Mouse (Mus musculus) cerebellum, adult 8-10 months (tissue): Measurements from ENCODE around the gene Arid3a.
A peak's percentile ranks its signal among the peaks of the same experiment; 100 is the strongest.

Experiments
- DNase-seq: peaks from one replicate; pipeline ENCODE4 v3.0.0; 2022

Gene Arid3a

DNA sequence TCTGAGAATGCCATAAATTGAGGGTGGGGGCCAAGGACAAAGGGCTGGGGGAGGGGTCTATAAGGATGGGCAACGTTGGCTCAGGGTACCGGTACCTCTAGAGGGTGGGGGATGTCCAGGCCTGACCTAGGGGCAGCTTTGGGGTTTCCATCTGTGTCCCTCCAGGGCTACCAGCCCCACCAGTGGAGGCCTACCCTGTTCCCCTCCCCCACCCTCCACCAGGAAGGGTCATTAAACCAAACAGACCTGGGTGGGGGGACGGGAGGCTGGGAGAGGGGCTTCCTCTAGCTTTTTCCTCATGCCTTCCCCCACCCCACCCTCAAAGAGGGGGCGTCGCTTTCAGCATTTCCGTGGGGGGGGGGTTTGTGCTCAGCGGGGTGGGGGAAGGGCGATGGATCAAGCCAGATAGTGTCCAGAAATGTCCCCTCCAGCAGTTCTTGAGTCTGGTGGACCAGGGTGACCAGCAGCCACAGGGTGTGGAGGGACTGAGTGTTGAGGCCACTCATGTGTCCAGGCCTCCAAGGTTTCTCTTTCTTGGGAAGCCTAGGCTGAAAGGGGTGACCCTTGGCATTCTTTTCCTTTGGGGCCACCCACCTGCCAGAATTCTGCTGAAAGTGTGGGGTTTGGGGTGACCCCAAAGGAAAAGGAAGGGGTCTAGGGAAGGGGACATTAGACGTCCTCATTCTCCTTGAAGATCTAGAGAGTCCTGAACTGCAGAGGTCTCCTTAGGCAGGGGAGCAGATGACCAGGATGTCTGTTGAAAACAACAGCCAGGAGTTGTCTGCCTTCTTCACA lies 2.3 kb downstream of the Arid3a start:
- no peak for DNase-seq

DNA sequence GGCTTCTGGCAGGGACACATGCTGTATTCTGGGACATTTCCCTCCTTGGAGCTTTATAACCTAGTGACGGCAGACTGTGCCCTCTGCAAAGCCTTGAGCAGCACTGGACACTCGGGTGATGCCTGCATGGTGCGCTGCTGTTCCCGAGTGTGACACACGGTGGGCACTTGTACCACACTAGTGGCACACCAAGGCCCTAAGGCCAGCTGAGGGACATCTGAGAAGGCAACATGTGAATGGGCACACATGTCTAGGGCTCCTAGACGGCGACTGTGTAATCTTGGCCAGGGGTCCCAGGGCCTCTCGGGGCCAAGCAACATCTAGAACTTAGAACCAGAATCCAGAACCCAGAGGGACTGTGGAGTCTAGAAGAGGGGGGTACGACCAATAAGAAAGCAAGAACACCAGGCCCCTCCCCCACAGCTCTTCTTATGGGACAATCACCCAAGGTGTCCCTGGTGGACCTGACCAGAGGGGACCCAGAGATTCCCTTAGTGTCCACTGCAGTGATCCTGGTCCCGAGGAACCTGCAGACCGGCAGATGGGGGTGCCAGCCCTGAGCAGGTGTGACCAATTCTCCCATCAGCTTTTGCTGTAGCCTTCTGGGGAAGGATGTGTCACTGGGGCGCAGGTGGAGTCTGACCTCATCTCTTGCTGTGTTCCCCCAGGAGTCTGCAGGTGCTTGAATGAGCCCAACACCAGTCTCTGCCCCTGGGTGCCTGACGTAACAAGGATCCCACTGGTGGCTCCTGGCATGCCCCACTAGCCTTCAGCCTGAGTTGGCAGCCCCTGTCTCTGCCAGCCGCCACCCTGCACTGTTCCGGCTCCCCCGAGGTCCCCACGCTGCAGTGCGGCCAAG lies 3.4 kb downstream of the Arid3a start:
- DNase-seq: no peak

DNA sequence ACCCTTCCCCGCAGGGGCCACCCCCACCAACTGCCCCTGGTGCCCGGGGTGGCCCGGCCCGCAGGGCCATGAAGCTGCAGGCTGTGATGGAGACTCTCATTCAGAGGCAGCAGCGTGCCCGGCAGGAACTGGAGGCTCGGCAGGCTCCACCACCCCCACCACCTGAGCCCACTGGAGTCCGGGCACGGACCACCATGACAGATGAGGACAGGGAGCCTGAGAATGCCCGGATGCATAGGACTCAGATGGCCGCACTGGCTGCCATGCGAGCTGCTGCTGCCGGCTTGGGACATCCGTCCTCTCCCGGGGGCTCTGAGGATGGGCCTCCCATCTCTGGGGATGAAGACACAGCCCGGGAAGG lies 4.0 kb downstream of the Arid3a start:
- no peak for DNase-seq

DNA sequence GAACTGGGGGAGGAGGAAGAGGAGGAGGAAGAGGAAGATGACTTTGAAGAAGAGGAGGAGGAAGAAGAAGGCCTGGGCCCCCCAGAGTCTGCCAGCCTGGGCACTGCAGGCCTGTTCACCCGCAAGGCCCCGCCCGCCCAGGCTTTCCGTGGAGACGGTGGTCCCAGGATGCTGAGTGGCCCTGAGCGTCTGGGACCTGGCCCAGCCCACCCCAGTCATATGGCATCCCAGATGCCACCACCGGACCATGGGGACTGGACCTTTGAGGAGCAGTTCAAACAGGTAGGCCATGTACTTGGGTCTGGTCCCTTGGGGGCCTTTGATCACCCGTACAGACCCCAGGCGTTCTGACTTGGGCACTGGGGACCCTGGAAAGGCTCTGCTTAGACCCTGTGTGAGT lies 5.0 kb downstream of the Arid3a start:
- no peak for DNase-seq

DNA sequence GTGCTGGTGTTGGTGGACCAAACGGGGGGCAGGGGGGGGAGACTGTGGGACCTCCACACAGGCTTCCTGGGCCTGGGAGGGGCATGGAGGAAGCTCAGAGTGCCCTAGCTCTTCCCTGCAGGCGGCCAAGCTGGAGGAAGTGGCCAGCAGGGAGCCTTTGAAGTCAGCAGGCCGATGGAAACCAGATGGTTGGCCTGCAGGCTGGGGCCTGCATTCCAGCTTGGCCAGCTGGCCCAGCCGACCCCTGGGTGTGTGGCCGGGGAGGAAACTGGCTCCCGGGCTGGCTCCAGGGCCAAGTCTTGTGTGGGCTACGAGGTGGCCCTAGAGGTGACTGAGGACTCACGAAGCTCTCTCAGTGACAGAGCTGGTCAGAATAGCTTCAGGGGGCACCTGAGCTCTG lies 5.9 kb downstream of the Arid3a start:
- no peak for DNase-seq

DNA sequence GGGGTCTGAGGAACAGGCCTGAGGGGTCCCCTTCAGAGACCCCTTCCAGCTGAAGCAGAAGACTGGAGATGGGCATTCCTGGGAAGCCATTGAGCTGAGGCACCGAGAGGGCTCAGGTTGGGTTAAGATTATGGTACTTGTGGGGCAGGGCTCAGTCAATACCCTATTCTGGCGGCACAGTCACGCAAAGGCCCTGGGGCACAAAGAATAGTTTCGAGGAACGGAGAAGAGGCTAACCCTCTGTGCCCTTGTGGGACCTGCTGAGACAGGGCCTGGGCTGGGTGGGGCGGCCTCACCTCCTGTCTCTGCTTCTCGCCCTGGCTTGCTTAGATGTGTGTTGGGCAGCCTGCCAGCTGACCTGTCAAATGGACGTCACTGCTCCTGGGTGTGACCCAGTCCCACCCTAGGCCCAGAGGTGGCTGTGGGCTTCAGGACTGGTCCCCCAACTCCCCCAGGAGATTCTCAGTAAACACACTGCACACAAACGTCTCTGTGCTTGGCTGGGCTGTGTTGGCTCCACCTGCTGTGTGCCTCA lies 6.4 kb downstream of the Arid3a start:
- no peak for DNase-seq

DNA sequence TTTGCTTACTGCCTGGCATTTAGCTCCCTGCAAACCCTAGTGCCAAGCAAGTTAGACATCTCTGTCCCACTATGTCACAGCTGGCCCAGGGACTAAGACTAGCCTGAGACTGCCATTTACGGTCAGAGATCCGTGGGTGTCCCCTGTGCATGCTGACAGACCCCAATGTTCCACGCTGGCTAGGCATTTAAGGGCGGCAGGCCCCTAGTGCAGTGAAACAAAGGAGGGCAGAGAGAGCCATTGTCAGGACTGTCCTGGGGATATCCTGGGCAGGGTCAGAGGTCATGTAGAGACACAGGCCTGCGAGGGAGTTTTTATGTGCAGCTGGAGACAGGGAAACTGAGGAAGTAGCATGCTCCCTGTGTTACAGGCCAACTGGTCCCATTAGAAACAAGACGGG lies 7.0 kb downstream of the Arid3a start:
- no peak for DNase-seq

DNA sequence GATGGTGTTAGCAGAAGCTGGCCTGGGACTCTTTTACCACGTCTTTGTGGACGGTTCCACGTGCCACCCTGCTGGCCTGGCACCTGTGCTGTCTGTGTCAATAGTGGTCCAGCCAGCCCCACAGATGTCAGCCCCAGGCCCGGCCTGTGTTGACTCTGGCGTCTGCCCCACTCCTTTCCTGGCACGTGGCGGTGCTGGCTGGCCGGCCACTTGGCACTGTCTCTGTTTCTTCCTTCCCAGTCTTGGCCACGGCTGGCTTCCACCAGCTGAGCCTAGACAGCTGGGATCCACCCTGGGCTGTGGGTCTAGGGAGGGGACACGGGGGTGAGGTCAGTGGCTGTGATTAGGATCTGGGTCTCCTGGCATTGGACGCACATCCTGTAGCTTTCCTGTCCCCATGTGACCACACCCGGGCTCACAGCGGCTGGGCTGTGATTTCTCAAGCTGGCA lies 7.5 kb downstream of the Arid3a start:
- no peak for DNase-seq

DNA sequence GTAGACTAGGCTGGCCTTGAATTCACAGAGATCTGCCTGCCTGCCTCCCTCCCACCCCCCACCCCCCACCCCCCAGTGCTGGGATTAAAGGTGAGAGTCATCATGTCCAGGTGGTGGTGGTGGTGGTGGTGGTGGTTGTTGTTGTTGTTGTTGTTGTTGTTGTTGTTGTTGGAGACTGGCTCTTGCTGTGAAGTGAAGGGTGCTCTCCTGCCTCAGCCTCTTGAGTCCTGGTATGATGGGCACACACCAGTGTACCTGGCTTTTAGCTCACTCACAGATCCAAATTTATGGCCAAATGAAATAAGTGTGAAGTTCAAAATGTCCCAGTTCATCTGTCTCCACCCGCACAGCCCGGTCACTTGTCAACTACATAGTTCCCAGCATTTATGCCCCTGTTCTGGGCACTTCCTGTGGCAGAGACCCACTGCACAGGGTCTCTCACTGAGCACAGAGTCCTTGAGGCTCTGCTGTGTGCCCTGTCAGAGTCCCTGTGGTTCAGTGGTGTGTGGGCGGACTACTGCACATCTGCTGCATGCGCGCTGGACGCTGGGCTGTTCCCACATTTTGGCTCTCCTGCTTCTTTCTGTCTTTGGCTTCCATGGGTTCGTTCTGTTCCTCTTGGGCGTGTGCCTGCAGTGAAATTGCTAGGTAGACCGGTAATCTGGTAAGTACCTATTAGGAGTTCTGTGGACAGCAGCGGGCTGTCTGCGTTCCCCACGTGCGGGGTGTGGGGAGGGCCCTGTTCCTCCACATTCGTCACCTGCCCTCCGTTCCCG lies 8.1 kb downstream of the Arid3a start:
- no peak for DNase-seq

DNA sequence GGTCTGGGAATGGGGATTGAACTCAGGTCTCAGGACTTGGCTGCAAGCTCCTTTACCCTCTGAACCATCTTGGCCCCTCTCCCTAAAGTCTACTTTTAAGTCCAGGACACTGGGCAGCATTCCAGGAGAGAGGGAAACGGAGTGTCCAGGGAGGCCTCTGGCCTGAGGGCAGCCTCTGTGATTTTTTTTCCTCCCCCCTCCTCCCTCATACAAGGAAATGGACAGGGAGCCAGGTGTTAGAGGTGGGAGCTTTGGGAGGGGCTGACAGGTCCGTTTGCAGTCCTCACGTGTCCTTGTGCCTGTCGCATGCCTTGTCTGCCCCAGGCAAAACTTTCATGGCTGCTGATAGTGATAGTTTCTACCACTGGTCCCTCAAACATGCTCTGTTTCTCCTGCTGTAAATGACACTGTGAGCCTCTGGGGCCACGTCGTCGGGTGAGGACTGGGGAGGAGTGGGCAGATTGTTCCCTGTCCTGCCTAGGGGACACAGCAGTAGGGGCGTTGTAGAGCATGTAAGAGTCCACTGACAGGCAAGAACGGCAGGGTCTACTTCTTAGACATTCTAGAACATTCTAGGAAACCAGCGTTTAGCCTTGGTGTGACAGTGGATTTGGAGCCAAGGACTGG lies 9.6 kb downstream of the Arid3a start:
- DNase-seq: no peak

DNA sequence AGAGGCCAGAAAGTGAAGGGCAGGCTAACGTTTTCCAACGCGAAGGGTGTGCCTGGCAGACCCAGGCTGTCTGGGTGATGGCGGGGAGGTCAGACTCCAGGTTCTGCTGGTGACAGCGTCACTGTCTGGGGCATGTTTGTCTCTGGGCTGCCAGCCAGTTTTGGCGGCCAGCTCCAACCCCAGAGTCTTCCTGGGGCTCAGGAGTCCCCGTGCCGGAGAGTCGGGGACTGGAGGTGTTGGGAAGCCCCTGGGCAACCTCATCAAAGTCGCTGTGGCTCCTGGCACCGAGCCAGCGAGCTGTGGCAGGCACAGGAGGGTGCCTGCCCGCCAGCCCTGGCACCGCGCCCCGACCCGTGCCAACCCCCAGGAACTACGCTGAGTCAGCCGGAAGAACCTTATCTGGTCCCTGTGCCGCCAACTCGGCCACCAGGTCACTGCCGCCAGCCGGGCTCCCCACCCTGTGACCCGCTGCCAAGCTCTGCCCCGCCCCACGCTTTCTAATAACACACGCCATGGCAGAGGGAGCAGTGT lies 10.1 kb downstream of the Arid3a start:
- peak; percentile 64 for DNase-seq

DNA sequence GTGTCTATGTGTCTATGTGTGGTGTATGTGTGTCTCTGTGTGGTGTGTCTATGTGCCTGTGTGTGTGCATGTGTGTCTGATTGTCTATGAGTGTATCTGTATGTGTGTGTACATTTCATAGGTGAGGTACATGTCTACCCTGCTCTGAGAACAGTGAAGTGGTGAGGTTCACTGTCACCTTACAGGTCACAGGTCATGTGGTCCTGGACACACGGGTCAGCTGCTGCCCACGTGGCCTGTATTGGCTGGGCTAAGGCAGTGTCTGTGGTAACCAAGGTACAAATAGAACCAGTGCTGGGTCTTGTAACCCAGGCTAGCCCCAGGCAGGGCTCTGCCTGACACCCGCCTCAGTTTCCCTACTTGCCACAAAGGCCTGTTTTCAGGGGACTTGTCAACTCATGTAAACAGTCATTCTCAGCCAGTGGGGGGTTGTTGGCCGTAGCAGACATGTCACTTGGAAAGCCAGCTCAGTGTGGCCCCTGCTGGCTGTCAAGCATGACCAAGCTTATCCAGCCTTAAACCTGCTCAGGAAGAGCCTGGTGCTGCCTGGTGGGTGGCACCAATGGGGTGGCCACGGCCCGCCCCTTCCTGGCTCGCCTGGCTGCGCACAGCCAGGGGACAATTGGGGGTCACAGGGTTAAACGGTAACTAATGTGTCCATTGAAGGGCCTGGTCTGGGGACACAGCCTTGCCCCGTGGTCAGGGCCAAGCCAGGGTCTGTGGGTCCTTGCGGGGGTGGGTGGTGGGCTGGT lies 11.1 kb downstream of the Arid3a start:
- no peak for DNase-seq

DNA sequence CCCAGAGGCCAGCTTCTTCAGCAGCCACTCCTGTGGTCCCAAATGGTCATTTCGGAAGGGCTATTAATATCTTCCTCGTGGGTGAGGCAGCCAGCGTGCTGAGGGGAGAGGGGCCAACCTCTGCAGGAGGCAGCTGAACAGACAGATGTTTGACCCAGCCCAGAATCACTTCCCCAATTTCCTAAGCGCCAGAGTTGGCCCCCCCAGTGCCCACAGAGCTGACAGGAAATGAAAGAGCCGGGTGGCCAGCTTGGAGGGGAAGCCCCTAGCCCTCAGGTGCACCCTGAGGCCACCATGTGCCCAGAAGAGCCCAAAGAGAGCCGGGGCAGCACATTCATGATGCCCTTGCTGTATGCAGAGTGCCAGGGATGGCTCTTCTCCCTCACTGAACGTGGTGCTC lies 13.9 kb downstream of the Arid3a start:
- no peak for DNase-seq

DNA sequence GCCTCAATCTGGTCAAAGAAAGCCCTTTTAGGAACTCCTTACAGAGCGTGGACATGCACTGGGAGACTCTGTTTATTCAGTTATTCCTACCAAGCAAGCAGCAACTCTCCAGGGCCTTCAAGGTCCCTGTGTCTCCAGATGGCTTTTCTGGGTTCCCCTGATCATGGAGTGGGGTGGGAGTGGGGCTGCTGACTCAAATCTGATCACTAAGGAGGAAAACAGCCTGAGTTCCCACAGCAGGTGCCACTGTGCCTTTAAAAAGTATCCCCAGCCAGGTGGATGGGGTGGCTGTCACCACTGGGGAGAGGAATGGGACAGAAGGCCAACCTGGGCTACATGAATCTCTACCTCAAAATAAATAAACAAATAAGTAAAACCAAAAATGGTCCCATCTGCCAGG lies 16.1 kb downstream of the Arid3a start:
- DNase-seq: no peak

DNA sequence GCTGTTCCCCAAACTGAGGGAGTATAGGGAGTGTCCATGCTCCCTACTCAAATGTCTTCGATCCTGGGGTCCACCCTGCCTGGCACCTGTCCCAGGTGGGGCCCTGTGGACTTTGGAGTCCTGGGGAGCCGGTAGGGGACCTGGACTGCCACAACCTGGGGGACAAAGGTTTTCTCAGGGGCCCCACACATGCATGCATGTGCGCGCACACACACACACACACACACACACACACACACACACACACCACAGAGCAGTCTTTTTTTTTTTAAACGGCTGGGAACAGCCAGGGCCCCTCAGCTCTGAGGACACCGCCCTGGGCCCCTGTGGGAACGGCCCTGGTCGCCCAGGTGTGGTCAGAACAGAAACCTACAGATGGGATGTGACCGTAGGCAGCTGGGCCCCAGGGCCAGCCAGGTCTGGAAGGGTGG lies 16.6 kb downstream of the Arid3a start:
- no peak for DNase-seq

DNA sequence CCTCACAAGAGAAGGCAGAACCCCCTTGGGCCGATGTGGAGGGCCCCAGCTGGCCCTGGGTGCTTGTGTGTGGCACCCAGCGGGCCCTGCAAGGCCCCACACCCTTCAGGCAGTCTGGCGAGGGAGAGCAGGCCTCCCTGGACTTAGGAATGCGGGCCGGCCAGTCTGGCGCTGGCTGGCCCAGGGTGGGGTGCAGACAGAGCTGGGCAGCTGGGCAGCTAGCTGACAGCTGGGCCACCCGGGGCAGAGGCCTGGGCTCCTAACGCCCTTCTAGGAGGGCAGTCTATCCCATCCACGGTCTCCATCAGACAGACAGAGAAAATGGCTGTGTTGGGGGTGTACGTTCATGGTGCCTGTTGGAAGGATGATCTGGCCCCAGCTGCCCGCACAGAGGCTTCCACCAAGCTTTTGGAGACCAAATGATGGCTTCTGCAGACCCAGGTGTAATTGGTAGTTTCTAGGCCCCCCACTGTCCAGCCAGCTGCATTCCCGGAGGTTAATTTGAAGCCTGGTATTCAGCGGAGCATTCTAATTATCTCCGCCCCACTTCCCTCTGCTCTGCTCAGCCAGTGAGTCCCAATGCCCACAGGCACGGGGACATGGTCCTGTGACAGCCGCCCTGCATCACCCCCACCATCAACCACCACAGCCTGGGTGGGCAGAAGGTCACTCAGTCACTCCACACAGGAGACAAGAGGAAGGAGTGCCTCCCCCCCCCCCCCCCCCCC lies 18.8 kb downstream of the Arid3a start:
- DNase-seq: no peak

DNA sequence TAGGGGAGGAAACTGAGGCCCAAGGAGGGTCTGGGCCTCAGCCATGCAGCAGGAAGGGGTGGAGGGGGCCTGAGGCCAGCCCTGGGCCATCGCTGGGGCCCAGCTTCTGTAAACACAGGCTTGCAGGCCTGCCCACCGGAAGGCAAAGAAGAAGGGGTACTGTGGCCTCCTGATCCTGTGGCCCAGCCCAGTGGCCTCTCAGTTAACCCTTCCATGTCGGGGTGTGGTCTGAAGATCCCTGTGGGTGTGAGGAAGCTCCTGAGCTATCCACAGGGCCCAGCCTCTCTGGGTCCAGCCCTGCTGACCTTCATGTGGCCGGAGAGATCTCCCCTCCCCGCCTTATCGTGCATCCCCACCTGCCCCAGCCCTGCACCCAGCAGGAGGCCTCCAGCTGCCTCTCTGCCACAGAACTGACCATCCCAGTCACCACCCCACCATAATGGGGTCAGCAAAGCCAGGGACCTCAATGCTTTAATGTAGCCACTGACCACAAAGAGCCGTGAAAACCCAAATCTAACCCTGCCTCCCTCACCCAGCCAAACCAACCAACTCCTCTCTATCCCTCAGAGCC lies 20.0 kb downstream of the Arid3a start:
- DNase-seq: no peak

DNA sequence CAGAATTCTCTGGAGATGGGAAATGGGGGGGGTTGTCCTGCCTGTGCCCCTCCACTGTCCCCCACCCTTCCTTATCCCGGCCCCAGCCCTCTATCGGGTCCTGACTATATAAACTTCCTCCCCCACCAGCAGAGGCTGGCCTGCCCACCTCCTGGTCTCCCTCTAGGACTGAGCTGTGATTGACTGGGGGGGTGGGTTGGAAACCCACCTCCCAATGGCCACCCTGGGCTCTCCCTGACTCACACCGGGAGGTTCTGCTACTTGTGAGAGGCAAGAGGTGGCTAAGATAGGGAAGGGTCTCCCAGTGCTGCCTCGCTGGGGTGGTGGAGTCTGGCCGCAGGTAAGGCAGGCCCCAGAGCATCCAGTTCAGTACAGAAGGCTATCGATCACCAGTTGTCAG lies 20.7 kb downstream of the Arid3a start:
- DNase-seq: no peak

DNA sequence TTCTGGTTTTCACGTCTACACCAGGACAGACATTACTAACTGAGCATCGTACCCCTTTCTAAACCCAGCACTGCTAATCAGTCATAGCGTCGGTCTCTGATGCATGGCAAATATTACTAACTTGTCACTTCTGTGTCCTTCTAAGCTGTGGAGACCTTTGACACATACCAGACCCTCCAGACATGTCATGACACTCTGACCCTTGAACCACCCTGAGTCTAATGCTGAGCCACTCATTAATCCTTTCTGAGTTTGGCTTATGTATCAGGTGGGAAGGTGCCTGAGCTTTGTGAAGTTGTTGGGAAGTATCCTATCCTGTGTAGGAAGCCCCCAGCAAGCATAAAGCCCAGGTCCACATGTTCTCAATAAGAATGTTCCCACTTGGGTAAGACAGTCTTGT lies 23.0 kb downstream of the Arid3a start:
- no peak for DNase-seq

DNA sequence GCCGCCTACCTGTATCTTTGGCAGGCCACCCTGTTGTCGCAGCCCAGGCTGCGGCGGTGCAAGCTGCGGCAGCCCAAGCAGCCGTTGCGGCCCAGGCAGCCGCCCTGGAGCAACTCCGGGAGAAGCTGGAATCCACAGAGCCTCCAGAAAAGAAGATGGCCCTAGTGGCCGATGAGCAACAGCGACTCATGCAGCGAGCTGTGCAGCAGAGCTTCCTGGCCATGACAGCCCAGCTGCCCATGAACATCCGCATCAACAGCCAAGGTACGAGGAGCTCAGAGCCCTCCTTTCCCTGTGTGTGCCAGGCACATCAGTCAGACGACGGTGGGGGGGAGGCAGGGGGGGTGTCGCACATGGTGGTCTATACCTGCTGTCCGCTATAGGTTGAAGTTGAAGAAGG lies 23.8 kb downstream of the Arid3a start:
- DNase-seq: no peak

DNA sequence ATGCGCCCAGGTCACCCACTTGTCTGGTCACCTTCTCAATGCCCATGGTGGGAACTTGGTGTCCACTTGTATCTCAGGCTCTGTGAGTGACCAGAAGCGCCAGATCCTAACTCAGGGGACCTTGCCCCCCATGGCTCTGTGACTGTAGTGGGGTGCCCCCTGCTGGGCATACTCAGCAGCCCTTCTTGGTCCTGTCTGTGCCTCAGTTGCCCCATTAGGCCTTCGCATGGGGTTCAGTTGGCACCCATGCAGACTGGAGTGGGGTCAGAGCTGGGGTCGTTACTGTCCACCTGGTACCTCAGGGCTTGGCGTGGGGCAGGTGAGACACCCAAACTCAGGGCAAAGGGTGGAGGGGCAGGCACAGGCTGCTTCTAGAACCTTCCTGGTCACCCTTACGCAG lies 27.1 kb downstream of the Arid3a start:
- DNase-seq: no peak
